Comparison of ENCODE assay signal across 22 mouse cellular contexts in the genomic region with DNA sequence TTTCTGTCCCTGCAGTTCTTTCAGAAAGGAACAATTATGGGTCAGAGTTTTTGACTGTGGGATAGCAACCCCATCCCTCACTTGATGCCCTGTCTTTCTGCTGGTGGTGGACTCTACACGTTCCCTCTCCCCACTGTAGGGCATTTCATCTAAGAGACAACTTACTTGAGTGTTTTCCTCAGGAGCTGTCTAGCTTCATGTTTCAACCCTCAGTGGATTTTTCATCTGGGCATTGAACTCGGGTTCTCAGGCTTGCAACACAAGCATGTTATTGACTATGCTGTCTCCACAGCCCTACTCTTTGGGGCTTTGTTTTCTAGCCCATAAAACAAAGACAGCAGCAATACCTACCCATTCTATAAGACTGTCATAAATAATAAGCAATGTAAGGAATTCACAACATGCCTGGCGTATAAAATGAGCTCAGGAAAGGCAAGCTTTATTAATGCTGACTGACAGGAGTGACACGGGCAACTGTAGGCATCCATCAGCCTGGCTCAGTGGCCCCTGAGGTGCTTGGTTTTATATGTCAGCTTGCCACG.
"Had no signal": no experiment of that assay in that cellular context is flagged by ENCODE, and none has a peak within 500 bp of the region (broad histone marks: within the 10 kb centered on the region; RNA-seq: fewer than 3 reads in every experiment).

No protein-coding gene starts in this region.

- H3K27ac ChIP-seq: heart, adult 2 months; heart, embryonic 13.5 days; heart, embryonic 15.5 days; hindbrain, embryonic 13.5 days; hindbrain, embryonic 15.5 days; hindbrain, postnatal 0 days; layer of hippocampus, adult 2 months; left cerebral cortex, adult 2 months; limb, embryonic 13.5 days; limb, embryonic 15.5 days; liver, embryonic 12.5 days had no signal

- H3K36me3 ChIP-seq: heart, embryonic 13.5 days; heart, embryonic 15.5 days; hindbrain, embryonic 13.5 days; hindbrain, embryonic 15.5 days; limb, embryonic 13.5 days; limb, embryonic 15.5 days; liver, embryonic 12.5 days had no signal

- H3K27me3 ChIP-seq: heart, embryonic 13.5 days; heart, embryonic 15.5 days; hindbrain, embryonic 13.5 days; hindbrain, embryonic 15.5 days; limb, embryonic 13.5 days; limb, embryonic 15.5 days; liver, embryonic 12.5 days had no signal

- ATAC-seq: hindbrain, postnatal 0 days; liver, embryonic 12.5 days had no signal

- H3K9ac ChIP-seq: heart, embryonic 13.5 days; heart, embryonic 15.5 days; hindbrain, embryonic 13.5 days; hindbrain, embryonic 15.5 days; limb, embryonic 13.5 days; limb, embryonic 15.5 days; liver, embryonic 12.5 days had no signal

- H3K4me1 ChIP-seq: heart, embryonic 13.5 days; heart, embryonic 15.5 days; liver, embryonic 12.5 days had no signal

- DNase-seq: gastrocnemius, postnatal 14 days; gastrocnemius, postnatal 36 days; heart, adult 11 months; heart, adult 2 months; heart, postnatal 14 days; heart, postnatal 36 days; kidney, adult 18-20 months; kidney, adult 8-10 months; kidney, postnatal 10 days; kidney, postnatal 25 days; kidney, postnatal 4 days had no signal

- H3K9me3 ChIP-seq: heart, embryonic 15.5 days; hindbrain, embryonic 13.5 days; hindbrain, embryonic 15.5 days; limb, embryonic 15.5 days had no signal

- H3K4me2 ChIP-seq: heart, embryonic 11.5 days; heart, embryonic 13.5 days; heart, embryonic 15.5 days; hindbrain, embryonic 13.5 days; hindbrain, embryonic 15.5 days; limb, embryonic 13.5 days; limb, embryonic 15.5 days; liver, embryonic 12.5 days had no signal

- H3K4me3 ChIP-seq: heart, adult 2 months; heart, embryonic 13.5 days; heart, embryonic 15.5 days; hindbrain, embryonic 13.5 days; hindbrain, embryonic 15.5 days; layer of hippocampus, adult 2 months; left cerebral cortex, adult 2 months; limb, embryonic 13.5 days; limb, embryonic 15.5 days; liver, embryonic 12.5 days had no signal
